In the genomic region with DNA sequence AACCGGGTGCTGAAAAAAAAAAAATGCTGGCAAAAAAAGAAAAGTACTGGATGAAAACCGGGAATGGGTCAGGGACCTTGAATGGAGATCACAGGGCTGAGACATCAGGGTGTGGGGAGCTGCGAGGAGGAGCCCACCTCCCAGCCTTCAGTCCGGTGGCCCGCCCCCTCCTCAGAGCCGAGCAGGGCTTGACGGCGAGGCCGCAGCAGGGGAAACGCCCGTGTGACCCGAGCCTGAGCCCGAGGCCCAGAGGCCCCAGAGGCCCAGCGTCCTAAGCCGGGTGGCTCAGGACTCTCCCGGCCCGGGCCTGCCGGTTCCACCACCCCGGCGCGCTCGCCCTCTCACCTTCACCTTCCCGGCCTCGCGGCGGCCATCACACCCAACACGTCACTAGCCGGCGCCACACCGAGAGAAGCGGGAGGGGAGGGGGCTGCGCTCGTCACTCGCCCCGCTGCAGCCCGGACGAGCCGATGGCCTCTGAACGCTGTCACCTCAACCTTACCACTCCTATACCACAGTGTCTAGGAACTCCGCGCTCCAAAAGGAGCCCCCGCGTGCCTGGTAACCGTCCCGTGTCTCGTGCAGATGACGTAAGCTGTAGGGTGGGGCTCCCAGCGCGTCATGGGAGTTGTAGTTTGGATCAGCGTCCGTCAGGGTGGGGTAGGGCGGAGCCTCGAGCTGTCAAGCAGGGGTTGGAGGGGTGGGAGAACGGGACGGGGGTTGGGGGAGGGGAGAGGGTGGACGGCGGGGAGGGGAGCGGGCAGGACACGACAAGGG, we compare ENCODE assay signal across 8 mouse cellular contexts. TPM values are rescaled to one million over a fixed set of nuclear protein-coding genes. Genes with fewer than 3 reads are reported as not detected.
DNase-seq lines count a peak whose midpoint lies in the region; ATAC-seq lines count a peak whose summit lies in the region.

A gene (minus strand): TSS at position 392 of the 777 bp plus-strand sequence.

- peak; percentile 90 for DNase-seq in adipocyte (ENCODE audit: low spot score)
- DNase-seq in embryo, embryonic 10 days (ENCODE audit: low spot score): peak; percentile 93
- peak; percentile 81 for DNase-seq in gastrocnemius, postnatal 10 days
- DNase-seq in induced T-regulatory cell, adult 2 months (ENCODE audit: low read depth): peak; percentile 94
- peak; percentile 81 to 92 for DNase-seq in left cerebral cortex, adult 9 months (ENCODE audit: low spot score in 2 of 2)
- DNase-seq in right cerebral cortex, postnatal 14 days: peak; percentile 85
- peak; percentile 88 for DNase-seq in urinary bladder, postnatal 36 days (ENCODE audit: low spot score in 2 of 2)

- ATAC-seq in megakaryocyte progenitor cell, adult 5-6 weeks (replicated peaks; ENCODE audit: poor library complexity): peak; percentile 90

RNA-seq across cellular contexts. Expression of the gene that starts here (rescaled TPM):
- 100 to 1,000 TPM; 254 to 282 TPM for total RNA-seq in gastrocnemius, postnatal 10 days (2021)
- 24.3 and 25.0 TPM in 2 replicates for total RNA-seq in megakaryocyte progenitor cell, adult 5-6 weeks (2015)
- 29.1 and 33.6 TPM in 2 replicates for total RNA-seq in megakaryocyte progenitor cell, adult 5-6 weeks (2017)

Comparison
In these comparisons a context has a peak if more than half of its experiments do, and no peak if none do; other contexts are left out.
1. Peak in every context shown above with its lines: DNase-seq and ATAC-seq.
2. RNA of the gene that starts here (total RNA-seq): 254 to 282 TPM in gastrocnemius, postnatal 10 days; 24.3 to 33.6 TPM in megakaryocyte progenitor cell, adult 5-6 weeks; every median in the first group is over 4 times any median in the second.